Mouse (Mus musculus): ENCODE measurements around the gene Aven. TPM values are rescaled to one million over a fixed set of nuclear protein-coding genes. Genes with fewer than 3 reads are reported as not detected.
A peak's percentile ranks its signal among the peaks of the same experiment; 100 is the strongest.

The Aven gene
- polyA plus RNA-seq, 1 experiment from 2014 or later = 5.8 TPM

- H3K9ac ChIP-seq = no peak overlapping the region
- 87% methylated on average over 2 of the region's 2 CpGs for WGBS
These were observed 20.7 kb upstream of the Aven start for GRCm38 (mm10) chr2:112472076-112472475.

GRCm38 (mm10) chr2:112474997-112475724 is 17.6 kb upstream of the Aven start:
- Histone ChIP-seq H3K4me1 (no peaks in the 10 kb centered on the region), H3K9me3 (no peaks in the 10 kb centered on the region), H3K36me3 (replicated peaks) (no peaks in the 10 kb centered on the region), H3K27ac (no peak overlapping the region), H3K4me3 (replicated peaks) (no peak overlapping the region), H3K27me3 (no peaks in the 10 kb centered on the region), H3K4me2 (no peak overlapping the region), H3K9ac (no peak overlapping the region)
- 84% methylated on average over 5 of the region's 5 CpGs for WGBS
- ATAC-seq (ENCODE audit: low FRiP score) = no peak

More at GRCm38 (mm10) chr2:112472076-112472475, 20.7 kb upstream of the Aven start:
- Histone ChIP-seq H3K36me3 (replicated peaks) (peaks cover 28% of the 10 kb centered on the region), H3K9me3 (no peaks in the 10 kb centered on the region), H3K27ac (no peak overlapping the region), H3K4me2 (no peak overlapping the region), H3K4me3 (replicated peaks) (no peak overlapping the region), H3K4me1 (no peaks in the 10 kb centered on the region), H3K27me3 (no peaks in the 10 kb centered on the region)
- ATAC-seq (ENCODE audit: low FRiP score) = no peak

GRCm38 (mm10) chr2:112476554-112476953 is 16.2 kb upstream of the Aven start:
- Histone ChIP-seq H3K9ac (no peak overlapping the region), H3K4me3 (replicated peaks) (no peak overlapping the region), H3K27ac (no peak overlapping the region), H3K9me3 (no peaks in the 10 kb centered on the region), H3K27me3 (no peaks in the 10 kb centered on the region), H3K36me3 (replicated peaks) (no peaks in the 10 kb centered on the region), H3K4me1 (no peaks in the 10 kb centered on the region), H3K4me2 (no peak overlapping the region)
- no peak for ATAC-seq (ENCODE audit: low FRiP score)
- WGBS = 86% methylated on average over 6 of the region's 6 CpGs

GRCm38 (mm10) chr2:112480669-112481068 is 12.1 kb upstream of the Aven start, which contains the start of gene Chrm5:
TSS of gene Chrm5 (minus strand) at chr2:112480769.
- no peak for ATAC-seq (ENCODE audit: low FRiP score)
- Histone ChIP-seq H3K4me3 (replicated peaks) (no peak within 1 kb of the TSS), H3K9me3 (no peaks in the 10 kb centered on the region), H3K36me3 (replicated peaks) (no peaks in the 10 kb centered on the region), H3K4me2 (no peak within 1 kb of the TSS), H3K4me1 (no peaks in the 10 kb centered on the region), H3K27me3 (no peaks in the 10 kb centered on the region), H3K9ac (no peak within 1 kb of the TSS), H3K27ac (no peak within 1 kb of the TSS)
- 93% methylated on average over 5 of the region's 5 CpGs for WGBS

- Histone ChIP-seq H3K4me3 (replicated peaks) (no peak overlapping the region), H3K9me3 (no peaks in the 10 kb centered on the region), H3K4me2 (no peak overlapping the region), H3K4me1 (no peaks in the 10 kb centered on the region), H3K27ac (no peak overlapping the region), H3K27me3 (no peaks in the 10 kb centered on the region), H3K36me3 (replicated peaks) (no peaks in the 10 kb centered on the region), H3K9ac (no peak overlapping the region)
- WGBS = 0% methylated on average over 2 of the region's 2 CpGs
- peak; percentile 49 for ATAC-seq (ENCODE audit: low FRiP score)
These were observed 11.2 kb upstream of the Aven start for GRCm38 (mm10) chr2:112481564-112481963.

- Histone ChIP-seq H3K27me3 (no peaks in the 10 kb centered on the region), H3K4me3 (replicated peaks) (no peak overlapping the region), H3K36me3 (replicated peaks) (no peaks in the 10 kb centered on the region), H3K4me2 (no peak overlapping the region), H3K9me3 (no peaks in the 10 kb centered on the region), H3K4me1 (no peaks in the 10 kb centered on the region), H3K9ac (no peak overlapping the region), H3K27ac (no peak overlapping the region)
- no peak for ATAC-seq (ENCODE audit: low FRiP score)
- 74% methylated on average over 5 of the region's 5 CpGs for WGBS
These were observed 10.0 kb upstream of the Aven start for GRCm38 (mm10) chr2:112482533-112483333.

GRCm38 (mm10) chr2:112483334-112483651 is 9.5 kb upstream of the Aven start:
- Histone ChIP-seq H3K4me3 (replicated peaks) (no peak overlapping the region), H3K4me1 (no peaks in the 10 kb centered on the region), H3K36me3 (replicated peaks) (no peaks in the 10 kb centered on the region), H3K27ac (no peak overlapping the region), H3K27me3 (no peaks in the 10 kb centered on the region), H3K4me2 (no peak overlapping the region), H3K9ac (no peak overlapping the region), H3K9me3 (no peaks in the 10 kb centered on the region)
- no peak for ATAC-seq (ENCODE audit: low FRiP score)
- WGBS = 71% methylated on average over 2 of the region's 2 CpGs

GRCm38 (mm10) chr2:112484886-112485285 is 7.9 kb upstream of the Aven start:
- H3K27ac ChIP-seq = no peak overlapping the region
- WGBS = 80% methylated on average over 2 of the region's 2 CpGs
- no peaks in the 10 kb centered on the region for H3K36me3 ChIP-seq (replicated peaks)
- H3K9ac ChIP-seq = no peak overlapping the region
- H3K4me1 ChIP-seq = no peaks in the 10 kb centered on the region
- no peak overlapping the region for H3K4me3 ChIP-seq (replicated peaks)
- no peak for ATAC-seq (ENCODE audit: low FRiP score)
- H3K9me3 ChIP-seq = no peaks in the 10 kb centered on the region
- no peaks in the 10 kb centered on the region for H3K27me3 ChIP-seq
- H3K4me2 ChIP-seq = no peak overlapping the region

- Histone ChIP-seq H3K9me3 (no peaks in the 10 kb centered on the region), H3K36me3 (replicated peaks) (no peaks in the 10 kb centered on the region), H3K4me2 (no peak overlapping the region), H3K27ac (no peak overlapping the region), H3K4me3 (replicated peaks) (no peak overlapping the region), H3K9ac (no peak overlapping the region), H3K27me3 (no peaks in the 10 kb centered on the region), H3K4me1 (peaks cover 16% of the 10 kb centered on the region)
- ATAC-seq (ENCODE audit: low FRiP score) = no peak
- WGBS = 85% methylated on average over 11 of the region's 11 CpGs
These were observed 2.1 kb upstream of the Aven start for GRCm38 (mm10) chr2:112490483-112491196.

- Histone ChIP-seq H3K27ac (no peak overlapping the region), H3K4me2 (no peak overlapping the region), H3K4me3 (replicated peaks) (no peak overlapping the region), H3K4me1 (peaks cover 16% of the 10 kb centered on the region), H3K9me3 (no peaks in the 10 kb centered on the region), H3K9ac (no peak overlapping the region), H3K27me3 (no peaks in the 10 kb centered on the region), H3K36me3 (replicated peaks) (no peaks in the 10 kb centered on the region)
- WGBS = 66% methylated on average over 5 of the region's 5 CpGs
- ATAC-seq (ENCODE audit: low FRiP score) = no peak
These were observed 1.1 kb upstream of the Aven start for GRCm38 (mm10) chr2:112491629-112492028.

- no peaks in the 10 kb centered on the region for H3K9me3 ChIP-seq
- no peaks in the 10 kb centered on the region for H3K36me3 ChIP-seq (replicated peaks)
- 3% methylated on average over 9 of the region's 9 CpGs for WGBS
- peak overlapping the region; percentile 79 for H3K4me3 ChIP-seq (replicated peaks)
- no peaks in the 10 kb centered on the region for H3K27me3 ChIP-seq
- H3K4me1 ChIP-seq = peaks cover 16% of the 10 kb centered on the region
- peak overlapping the region; percentile 71 for H3K4me2 ChIP-seq
- peak overlapping the region; percentile 96 for H3K27ac ChIP-seq
- ATAC-seq (ENCODE audit: low FRiP score) = peak; percentile 7
- peak overlapping the region; percentile 88 for H3K9ac ChIP-seq
These were observed 321 bp upstream of the Aven start for GRCm38 (mm10) chr2:112492431-112492855.

- Histone ChIP-seq H3K9me3 (no peaks in the 10 kb centered on the region), H3K4me1 (peaks cover 16% of the 10 kb centered on the region), H3K36me3 (replicated peaks) (no peaks in the 10 kb centered on the region), H3K27me3 (no peaks in the 10 kb centered on the region), H3K4me3 (replicated peaks) (peak overlapping the region; percentile 79), H3K27ac (no peak overlapping the region), H3K9ac (peak overlapping the region; percentile 88), H3K4me2 (peak overlapping the region; percentile 71)
- peak; percentile 12; the same call in 1 of the 2 replicates for ATAC-seq (ENCODE audit: low FRiP score)
- WGBS = 52% methylated on average over 11 of the region's 11 CpGs
These were observed 936 bp downstream of the Aven start for GRCm38 (mm10) chr2:112493539-112494260.
